Mouse (Mus musculus) forebrain, embryonic 11.5 days (tissue): ENCODE measurements around the gene Ky. TPM values are rescaled to one million over a fixed set of nuclear protein-coding genes. Genes with fewer than 3 reads are reported as not detected.
A peak's percentile ranks its signal among the peaks of the same experiment; 100 is the strongest.

Experiments used
- ATAC-seq: fragments of 200-750 bp; cut with Nextera tagmentation; replicated peaks from 2 replicates; pipeline ENCODE4 v1.8.0; 2017; ENCODE audit warnings: moderate TSS enrichment; ENCODE audit not compliant: low FRiP score
- DNase-seq: peaks from one replicate; pipeline ENCODE4 v3.0.0-alpha.2; 2017; ENCODE audit warnings: low spot score
- H3K27ac ChIP-seq: fragments of 300-500 bp; sonication (generic); 2 replicates; pipeline ENCODE4 v1.5.1; 2014; ENCODE audit warnings: low read depth, low read length
- H3K27me3 ChIP-seq: fragments of 300-500 bp; sonication (generic); 2 replicates; pipeline ENCODE4 v1.6.1; 2014; ENCODE audit warnings: mild to moderate bottlenecking, low read length, mixed read lengths; ENCODE audit not compliant: control insufficient read depth, insufficient read depth
- H3K36me3 ChIP-seq: fragments of 300-500 bp; sonication (generic); 2 replicates; pipeline ENCODE4 v1.6.1; 2014; ENCODE audit warnings: mild to moderate bottlenecking, low read length, moderate library complexity, mixed read lengths; ENCODE audit not compliant: control insufficient read depth, insufficient read depth
- H3K4me1 ChIP-seq: fragments of 300-500 bp; sonication (generic); replicated peaks from 2 replicates; pipeline ENCODE4 v1.6.1; 2014; ENCODE audit warnings: low read length, mixed read lengths; ENCODE audit not compliant: control insufficient read depth, insufficient read depth
- H3K4me2 ChIP-seq: fragments of 300-500 bp; sonication (generic); 2 replicates; pipeline ENCODE4 v1.6.1; 2014; ENCODE audit warnings: low read depth, mild to moderate bottlenecking, low read length, moderate library complexity, mixed read lengths; ENCODE audit not compliant: severe bottlenecking
- H3K4me3 ChIP-seq: fragments of 300-500 bp; sonication (generic); 2 replicates; pipeline ENCODE4 v1.5.1; 2014; ENCODE audit warnings: low read depth, low read length
- H3K9ac ChIP-seq: fragments of 300-500 bp; sonication (generic); 2 replicates; pipeline ENCODE4 v1.6.1; 2014; ENCODE audit warnings: low read length
- H3K9me3 ChIP-seq: fragments of 300-500 bp; sonication (generic); 2 replicates; pipeline ENCODE4 v1.6.1; 2016; ENCODE audit warnings: low read length, mixed read lengths; ENCODE audit not compliant: control insufficient read depth
- WGBS: fragments of 180-500 bp; shearing (Covaris S2); extraction: QIAGEN DNeasy Blood & Tissue Kit; methylation state at CpG from one replicate; pipeline ENCODE4 v1.1.7; 2014; 5-methylcytosine and 5-hydroxymethylcytosine counted together
- polyA plus RNA-seq: library from polyadenylated mRNA; unstranded; fragments of >200 nt; fragmentation: Nextera tagmentation; extraction: Ambion mirVana; gene quantifications from 2 replicates; pipeline ENCODE4 v1.2.1, GENCODE M21; 2014

Gene Ky
- polyA plus RNA-seq, 1 experiment from 2014 or later: 0.08 TPM

GRCm38 (mm10) chr9:102518443-102518842 lies 12.9 kb downstream of the Ky start:
- no peak overlapping the region for H3K27ac ChIP-seq
- no peak for ATAC-seq

GRCm38 (mm10) chr9:102521396-102521795 lies 15.8 kb downstream of the Ky start:
- no peaks in the 10 kb centered on the region for H3K27me3 ChIP-seq
- H3K36me3 ChIP-seq: no peaks in the 10 kb centered on the region
- peaks cover 3% of the 10 kb centered on the region; the same call in 1 of the 2 replicates for H3K9me3 ChIP-seq
- H3K4me3 ChIP-seq: no peak overlapping the region
- 84% methylated on average over 4 of the region's 4 CpGs for WGBS
- H3K4me2 ChIP-seq: no peak overlapping the region
- no peak for DNase-seq
- no peak for ATAC-seq
- no peak overlapping the region for H3K27ac ChIP-seq
- H3K4me1 ChIP-seq: no peaks in the 10 kb centered on the region
- H3K9ac ChIP-seq: no peak overlapping the region

More at GRCm38 (mm10) chr9:102518443-102518842, 12.9 kb downstream of the Ky start:
- Histone ChIP-seq H3K4me2 (no peak overlapping the region), H3K4me1 (no peaks in the 10 kb centered on the region), H3K9ac (no peak overlapping the region), H3K36me3 (no peaks in the 10 kb centered on the region), H3K4me3 (no peak overlapping the region), H3K27me3 (no peaks in the 10 kb centered on the region), H3K9me3 (peaks cover 3% of the 10 kb centered on the region; the same call in 1 of the 2 replicates)
- 95% methylated on average over 9 of the region's 9 CpGs for WGBS
- DNase-seq: no peak

GRCm38 (mm10) chr9:102528106-102528505 lies 22.6 kb downstream of the Ky start:
- no peak overlapping the region for H3K4me3 ChIP-seq
- H3K27ac ChIP-seq: no peak overlapping the region
- no peaks in the 10 kb centered on the region for H3K4me1 ChIP-seq
- no peak for DNase-seq
- no peaks in the 10 kb centered on the region; the same call in none of the 2 replicates for H3K27me3 ChIP-seq
- no peaks in the 10 kb centered on the region for H3K36me3 ChIP-seq
- no peaks in the 10 kb centered on the region for H3K9me3 ChIP-seq
- no peak overlapping the region for H3K4me2 ChIP-seq
- WGBS: 63% methylated on average over 7 of the region's 7 CpGs
- H3K9ac ChIP-seq: no peak overlapping the region
- no peak for ATAC-seq

GRCm38 (mm10) chr9:102528561-102528960 lies 23.0 kb downstream of the Ky start:
- H3K4me1 ChIP-seq: no peaks in the 10 kb centered on the region
- H3K27ac ChIP-seq: no peak overlapping the region
- no peak for ATAC-seq
- no peak overlapping the region for H3K9ac ChIP-seq
- WGBS: 85% methylated on average over 7 of the region's 7 CpGs
- H3K9me3 ChIP-seq: no peaks in the 10 kb centered on the region
- no peak for DNase-seq
- H3K27me3 ChIP-seq: no peaks in the 10 kb centered on the region; the same call in none of the 2 replicates
- no peak overlapping the region for H3K4me2 ChIP-seq
- no peak overlapping the region for H3K4me3 ChIP-seq
- no peaks in the 10 kb centered on the region for H3K36me3 ChIP-seq

- no peak overlapping the region for H3K9ac ChIP-seq
- DNase-seq (no peak), ATAC-seq (no peak)
- H3K4me1 ChIP-seq: no peaks in the 10 kb centered on the region
- H3K4me2 ChIP-seq: no peak overlapping the region
- H3K4me3 ChIP-seq: no peak overlapping the region
- WGBS: 77% methylated on average over 3 of the region's 3 CpGs
- no peaks in the 10 kb centered on the region for H3K36me3 ChIP-seq
- H3K27me3 ChIP-seq: no peaks in the 10 kb centered on the region; the same call in none of the 2 replicates
- H3K9me3 ChIP-seq: no peaks in the 10 kb centered on the region
- no peak overlapping the region for H3K27ac ChIP-seq
Measured at GRCm38 (mm10) chr9:102529008-102529407, 23.5 kb downstream of the Ky start.

GRCm38 (mm10) chr9:102531051-102531892 lies 25.7 kb downstream of the Ky start:
- H3K4me3 ChIP-seq: no peak overlapping the region
- ATAC-seq (no peak), DNase-seq (no peak)
- H3K9ac ChIP-seq: no peak overlapping the region
- 43% methylated on average over 21 of the region's 21 CpGs for WGBS
- H3K27me3 ChIP-seq: no peaks in the 10 kb centered on the region; the same call in none of the 2 replicates
- no peaks in the 10 kb centered on the region for H3K4me1 ChIP-seq
- no peak overlapping the region for H3K27ac ChIP-seq
- H3K9me3 ChIP-seq: no peaks in the 10 kb centered on the region
- H3K36me3 ChIP-seq: no peaks in the 10 kb centered on the region
- H3K4me2 ChIP-seq: no peak overlapping the region

- ATAC-seq (no peak), DNase-seq (peak; percentile 45)
- H3K4me3 ChIP-seq: no peak overlapping the region
- WGBS: 92% methylated on average over 4 of the region's 4 CpGs
- no peak overlapping the region for H3K27ac ChIP-seq
- H3K36me3 ChIP-seq: no peaks in the 10 kb centered on the region
- no peak overlapping the region for H3K9ac ChIP-seq
- H3K4me1 ChIP-seq: no peaks in the 10 kb centered on the region
- H3K9me3 ChIP-seq: no peaks in the 10 kb centered on the region
- H3K27me3 ChIP-seq: no peaks in the 10 kb centered on the region; the same call in none of the 2 replicates
- H3K4me2 ChIP-seq: no peak overlapping the region
Measured at GRCm38 (mm10) chr9:102536968-102537367, 31.4 kb downstream of the Ky start.

- no peaks in the 10 kb centered on the region for H3K9me3 ChIP-seq
- WGBS: 77% methylated on average over 7 of the region's 7 CpGs
- H3K27ac ChIP-seq: no peak overlapping the region
- DNase-seq (peak; percentile 41), ATAC-seq (no peak)
- peaks cover 4% of the 10 kb centered on the region; the same call in 1 of the 2 replicates for H3K4me1 ChIP-seq
- H3K9ac ChIP-seq: no peak overlapping the region
- no peak overlapping the region for H3K4me3 ChIP-seq
- H3K36me3 ChIP-seq: no peaks in the 10 kb centered on the region
- H3K4me2 ChIP-seq: no peak overlapping the region
- H3K27me3 ChIP-seq: peaks cover 5% of the 10 kb centered on the region; the same call in 1 of the 2 replicates
Measured at GRCm38 (mm10) chr9:102539699-102540098, 34.1 kb downstream of the Ky start.
